Mouse (Mus musculus) CH12.LX (cell line): Measurements from ENCODE around the gene Gcnt7. TPM values are rescaled to one million over a fixed set of nuclear protein-coding genes. Genes with fewer than 3 reads are reported as not detected.

ENCODE experiments used
- HCFC1 ChIP-seq: IDR thresholded peaks from 2 replicates; pipeline ENCODE4 v1.6.1; 2012; ENCODE audit warnings: low read depth, mild to moderate bottlenecking, inconsistent platforms, low read length, improper control_type of control experiment
- MXI1 ChIP-seq: IDR thresholded peaks from 2 replicates; pipeline ENCODE4 v1.6.1; 2011; ENCODE audit warnings: mild to moderate bottlenecking, low read depth, low read length, improper control_type of control experiment
- NRF1 ChIP-seq: IDR thresholded peaks from 2 replicates; pipeline ENCODE4 v1.6.1; 2014; ENCODE audit warnings: low read depth, mild to moderate bottlenecking, inconsistent platforms, low read length, improper control_type of control experiment, moderate library complexity
- RCOR1 ChIP-seq: conservative IDR thresholded peaks from 2 replicates; pipeline ENCODE4 v1.6.1; 2012; ENCODE audit warnings: low read depth, mild to moderate bottlenecking, inconsistent platforms, low read length, improper control_type of control experiment
- ZMIZ1 ChIP-seq: IDR thresholded peaks from 2 replicates; pipeline ENCODE4 v1.6.1; 2012; ENCODE audit warnings: low read depth, mild to moderate bottlenecking, inconsistent platforms, low read length, improper control_type of control experiment
- polyA plus RNA-seq: library from polyadenylated mRNA; unstranded; fragments of >175 nt; gene quantifications from 2 replicates; pipeline ENCODE4 v1.2.1, GENCODE M21; 2012; ENCODE audit warnings: low read depth; ENCODE audit not compliant: insufficient read length
- total RNA-seq, 2 experiments: library from RNA; depleted of rRNA; stranded (reverse); fragments of 300-350 nt in 1 of 2; fragments of >200 nt in 1 of 2; gene quantifications; 2 replicates each; pipeline ENCODE4 v1.2.3; 2012 to 2014

Gene Gcnt7
- total and polyA plus RNA-seq, 3 experiments = 0.17 to 0.21 TPM; not detected in 1

- TF ChIP-seq RCOR1 (peak; percentile 64; the same call in 1 of the 2 replicates), NRF1 (no peak), MXI1 (peak; percentile 77), HCFC1 (no peak), ZMIZ1 (no peak)
These were observed 57.1 kb downstream of the Gcnt7 start (continued) for GRCm38 (mm10) chr2:172401116-172401825.

Other genes starting within 250 kb of the Gcnt7 start
- gene Mc3r, start 210.1 kb downstream of the Gcnt7 start, total RNA-seq (2012; rRNA removed) = not detected in 2 replicates
- not detected in 2 replicates for gene Mc3r, start 210.1 kb downstream of the Gcnt7 start, total RNA-seq (2014; rRNA removed)
- gene Mc3r, start 210.1 kb downstream of the Gcnt7 start, polyA plus RNA-seq = not detected in 2 replicates
- gene Fam210b, start 113.0 kb downstream of the Gcnt7 start, total RNA-seq (2012; rRNA removed) = 1.1 and 1.5 TPM in 2 replicates
- 0.58 and 0.68 TPM in 2 replicates for gene Fam210b, start 113.0 kb downstream of the Gcnt7 start, total RNA-seq (2014; rRNA removed)
- gene Fam210b, start 113.0 kb downstream of the Gcnt7 start, polyA plus RNA-seq = 1.1 and 1.2 TPM in 2 replicates
- gene Aurka, start 88.1 kb downstream of the Gcnt7 start, total RNA-seq (2012; rRNA removed) = 88.6 and 103 TPM in 2 replicates
- 73.6 and 84.4 TPM in 2 replicates for gene Aurka, start 88.1 kb downstream of the Gcnt7 start, total RNA-seq (2014; rRNA removed)
- 113 and 128 TPM in 2 replicates for gene Aurka, start 88.1 kb downstream of the Gcnt7 start, polyA plus RNA-seq
- 44.2 and 52.1 TPM in 2 replicates for gene Cstf1, start 87.9 kb downstream of the Gcnt7 start, total RNA-seq (2012; rRNA removed)
- 59.0 and 62.1 TPM in 2 replicates for gene Cstf1, start 87.9 kb downstream of the Gcnt7 start, total RNA-seq (2014; rRNA removed)
- gene Cstf1, start 87.9 kb downstream of the Gcnt7 start, polyA plus RNA-seq = 49.6 and 53.2 TPM in 2 replicates
- gene Cass4, start 64.8 kb downstream of the Gcnt7 start, total RNA-seq (2012; rRNA removed) = 3.8 and 5.3 TPM in 2 replicates
- 2.9 and 3.3 TPM in 2 replicates for gene Cass4, start 64.8 kb downstream of the Gcnt7 start, total RNA-seq (2014; rRNA removed)
- gene Cass4, start 64.8 kb downstream of the Gcnt7 start, polyA plus RNA-seq = 3.7 and 3.8 TPM in 2 replicates
- gene Rtf2, start 18.0 kb downstream of the Gcnt7 start, total RNA-seq (2012; rRNA removed) = 61.4 and 66.6 TPM in 2 replicates
- 58.5 and 60.3 TPM in 2 replicates for gene Rtf2, start 18.0 kb downstream of the Gcnt7 start, total RNA-seq (2014; rRNA removed)
- 72.9 and 90.2 TPM in 2 replicates for gene Rtf2, start 18.0 kb downstream of the Gcnt7 start, polyA plus RNA-seq
- gene Fam209, start 13.9 kb upstream of the Gcnt7 start, total RNA-seq (2012; rRNA removed) = 0.25 and 0.42 TPM in 2 replicates
- 0.69 TPM in 1 of 2 replicates, not detected in the other for gene Fam209, start 13.9 kb upstream of the Gcnt7 start, total RNA-seq (2014; rRNA removed)
- gene Fam209, start 13.9 kb upstream of the Gcnt7 start, polyA plus RNA-seq = 1.2 and 1.8 TPM in 2 replicates
- not detected in 2 replicates for gene Tfap2c, start 91.0 kb upstream of the Gcnt7 start, total RNA-seq (2012; rRNA removed)
- not detected in 2 replicates for gene Tfap2c, start 91.0 kb upstream of the Gcnt7 start, total RNA-seq (2014; rRNA removed)
- not detected in 2 replicates for gene Tfap2c, start 91.0 kb upstream of the Gcnt7 start, polyA plus RNA-seq